Mouse (Mus musculus): ENCODE results near the gene Foxf1.

Gene Foxf1

GRCm38 (mm10) chr8:121113261-121113660 lies 29.1 kb downstream of the Foxf1 start:
- CTCF ChIA-PET: no interaction called here

GRCm38 (mm10) chr8:121115136-121115535 lies 30.9 kb downstream of the Foxf1 start:
- CTCF ChIA-PET: interaction anchor here (0.6 kb wide), 1 partner anchor 484 kb away, joined by 4 read pairs; no protein-coding TSS in a partner anchor

GRCm38 (mm10) chr8:121115948-121116347 lies 31.8 kb downstream of the Foxf1 start, which contains the start of gene Foxc2:
Gene Foxc2 (plus strand): TSS chr8:121116171.
- CTCF ChIA-PET: interaction anchor here (0.6 kb wide), 1 partner anchor 483 kb away, joined by 4 read pairs; no protein-coding TSS in a partner anchor

- CTCF ChIA-PET: no interaction called here
These were observed 32.5 kb downstream of the Foxf1 start for GRCm38 (mm10) chr8:121116591-121117185.

GRCm38 (mm10) chr8:121117186-121117651 lies 33.0 kb downstream of the Foxf1 start:
- CTCF ChIA-PET: no interaction called here

- CTCF ChIA-PET: interaction anchor here (0.7 to 1.2 kb wide), 3 partner anchors 9 to 139 kb away, joined by 3 to 5 read pairs (median 3); no protein-coding TSS in a partner anchor
These were observed 33.7 kb downstream of the Foxf1 start for GRCm38 (mm10) chr8:121117906-121118305.

GRCm38 (mm10) chr8:121118634-121119420 lies 34.6 kb downstream of the Foxf1 start:
- CTCF ChIA-PET: interaction anchor here (0.9 to 1.2 kb wide), 2 partner anchors 10 to 14 kb away, joined by 3 to 5 read pairs; no protein-coding TSS in a partner anchor

GRCm38 (mm10) chr8:121119635-121120455 lies 35.7 kb downstream of the Foxf1 start:
- CTCF ChIA-PET: no interaction called here

- CTCF ChIA-PET: no interaction called here
These were observed 36.6 kb downstream of the Foxf1 start for GRCm38 (mm10) chr8:121120456-121121419.

GRCm38 (mm10) chr8:121121704-121122103 lies 37.5 kb downstream of the Foxf1 start:
- CTCF ChIA-PET: no interaction called here

- CTCF ChIA-PET: no interaction called here
These were observed 38.2 kb downstream of the Foxf1 start for GRCm38 (mm10) chr8:121122368-121122767.

GRCm38 (mm10) chr8:121123113-121123512 lies 38.9 kb downstream of the Foxf1 start:
- CTCF ChIA-PET: no interaction called here

- CTCF ChIA-PET: no interaction called here
These were observed 40.5 kb downstream of the Foxf1 start for GRCm38 (mm10) chr8:121124547-121125239.

- CTCF ChIA-PET: no interaction called here
These were observed 41.2 kb downstream of the Foxf1 start for GRCm38 (mm10) chr8:121125311-121125876.

GRCm38 (mm10) chr8:121126191-121126590 lies 42.0 kb downstream of the Foxf1 start:
- CTCF ChIA-PET: no interaction called here

- CTCF ChIA-PET: no interaction called here
These were observed 42.5 kb downstream of the Foxf1 start for GRCm38 (mm10) chr8:121126694-121127093.

- CTCF ChIA-PET: no interaction called here
These were observed 43.1 kb downstream of the Foxf1 start for GRCm38 (mm10) chr8:121127291-121127701.

GRCm38 (mm10) chr8:121127756-121128375 lies 43.7 kb downstream of the Foxf1 start, which contains the start of gene Foxl1:
Gene Foxl1 (plus strand): TSS chr8:121127940.
- CTCF ChIA-PET: no interaction called here

- CTCF ChIA-PET: no interaction called here
These were observed 44.5 kb downstream of the Foxf1 start for GRCm38 (mm10) chr8:121128531-121129264.

Measured in spleen, embryonic (tissue).